Mouse (Mus musculus): ENCODE data around the gene Trim56. TPM values are rescaled to one million over a fixed set of nuclear protein-coding genes. Genes with fewer than 3 reads are reported as not detected.

Trim56 gene
- polyA plus RNA-seq, 1 experiment, result 43.5 TPM

- no peak overlapping the region for H3K4me3 ChIP-seq (ENCODE audit: insufficient read depth, low read depth, low read length)
- H3K4me1 ChIP-seq (ENCODE audit: control insufficient read depth, insufficient read depth, low read length), result peaks cover 10% of the 10 kb centered on the region
- TF ChIP-seq CTCF (IDR thresholded peaks at IDR 0.05; ENCODE audit: insufficient read depth, low read depth, low read length) (no peak), POLR2A (IDR thresholded peaks at IDR 0.05; ENCODE audit: insufficient read depth, low read depth, low read length) (no peak)
- no peak overlapping the region for H3K27ac ChIP-seq (ENCODE audit: insufficient read depth, low read depth, low read length)
- 81% methylated on average over 5 of the region's 5 CpGs for WGBS
These were observed 4.2 kb downstream of the Trim56 start for GRCm38 (mm10) chr5:137111542-137112408.

GRCm38 (mm10) chr5:137110863-137111262, 5.1 kb downstream of the Trim56 start:
- peaks cover 2% of the 10 kb centered on the region for H3K4me1 ChIP-seq (ENCODE audit: control insufficient read depth, insufficient read depth, low read length)
- no peak overlapping the region for H3K4me3 ChIP-seq (ENCODE audit: insufficient read depth, low read depth, low read length)
- H3K27ac ChIP-seq (ENCODE audit: insufficient read depth, low read depth, low read length), result no peak overlapping the region
- TF ChIP-seq POLR2A (IDR thresholded peaks at IDR 0.05; ENCODE audit: insufficient read depth, low read depth, low read length) (no peak), CTCF (IDR thresholded peaks at IDR 0.05; ENCODE audit: insufficient read depth, low read depth, low read length) (no peak)
- WGBS, result 93% methylated on average over 12 of the region's 12 CpGs

GRCm38 (mm10) chr5:137109941-137110593, 5.9 kb downstream of the Trim56 start:
- H3K27ac ChIP-seq (ENCODE audit: insufficient read depth, low read depth, low read length), result no peak overlapping the region
- H3K4me3 ChIP-seq (ENCODE audit: insufficient read depth, low read depth, low read length), result no peak overlapping the region
- TF ChIP-seq CTCF (IDR thresholded peaks at IDR 0.05; ENCODE audit: insufficient read depth, low read depth, low read length) (no peak), POLR2A (IDR thresholded peaks at IDR 0.05; ENCODE audit: insufficient read depth, low read depth, low read length) (no peak)
- H3K4me1 ChIP-seq (ENCODE audit: control insufficient read depth, insufficient read depth, low read length), result no peaks in the 10 kb centered on the region
- WGBS, result 62% methylated on average over 25 of the region's 25 CpGs

- Histone ChIP-seq H3K4me1 (ENCODE audit: control insufficient read depth, insufficient read depth, low read length) (peaks cover 7% of the 10 kb centered on the region), H3K27ac (ENCODE audit: insufficient read depth, low read depth, low read length) (no peak overlapping the region), H3K4me3 (ENCODE audit: insufficient read depth, low read depth, low read length) (no peak overlapping the region)
- TF ChIP-seq POLR2A (IDR thresholded peaks at IDR 0.05; ENCODE audit: insufficient read depth, low read depth, low read length) (no peak), CTCF (IDR thresholded peaks at IDR 0.05; ENCODE audit: insufficient read depth, low read depth, low read length) (no peak)
- 63% methylated on average over 6 of the region's 6 CpGs for WGBS
These were observed 7.9 kb downstream of the Trim56 start for GRCm38 (mm10) chr5:137108111-137108510.

- TF ChIP-seq POLR2A (IDR thresholded peaks at IDR 0.05; ENCODE audit: insufficient read depth, low read depth, low read length), result no peak
- no peak for TF ChIP-seq CTCF (IDR thresholded peaks at IDR 0.05; ENCODE audit: insufficient read depth, low read depth, low read length)
- Histone ChIP-seq H3K4me1 (ENCODE audit: control insufficient read depth, insufficient read depth, low read length) (peaks cover 12% of the 10 kb centered on the region), H3K27ac (ENCODE audit: insufficient read depth, low read depth, low read length) (no peak overlapping the region), H3K4me3 (ENCODE audit: insufficient read depth, low read depth, low read length) (no peak overlapping the region)
- WGBS, result 76% methylated on average over 8 of the region's 8 CpGs
These were observed 8.3 kb downstream of the Trim56 start for GRCm38 (mm10) chr5:137107670-137108069.

GRCm38 (mm10) chr5:137107024-137107423, 9.0 kb downstream of the Trim56 start:
- WGBS, result 2% methylated on average over 6 of the region's 6 CpGs
- TF ChIP-seq POLR2A (IDR thresholded peaks at IDR 0.05; ENCODE audit: insufficient read depth, low read depth, low read length) (no peak), CTCF (IDR thresholded peaks at IDR 0.05; ENCODE audit: insufficient read depth, low read depth, low read length) (no peak)
- H3K4me3 ChIP-seq (ENCODE audit: insufficient read depth, low read depth, low read length), result no peak overlapping the region
- no peak overlapping the region for H3K27ac ChIP-seq (ENCODE audit: insufficient read depth, low read depth, low read length)
- H3K4me1 ChIP-seq (ENCODE audit: control insufficient read depth, insufficient read depth, low read length), result peaks cover 18% of the 10 kb centered on the region

GRCm38 (mm10) chr5:137106434-137106833, 9.6 kb downstream of the Trim56 start:
- no peak for TF ChIP-seq POLR2A (IDR thresholded peaks at IDR 0.05; ENCODE audit: insufficient read depth, low read depth, low read length)
- TF ChIP-seq CTCF (IDR thresholded peaks at IDR 0.05; ENCODE audit: insufficient read depth, low read depth, low read length), result no peak
- Histone ChIP-seq H3K27ac (ENCODE audit: insufficient read depth, low read depth, low read length) (no peak overlapping the region), H3K4me3 (ENCODE audit: insufficient read depth, low read depth, low read length) (no peak overlapping the region), H3K4me1 (ENCODE audit: control insufficient read depth, insufficient read depth, low read length) (peaks cover 20% of the 10 kb centered on the region)
- 41% methylated on average over 4 of the region's 4 CpGs for WGBS

- no peak for TF ChIP-seq POLR2A (IDR thresholded peaks at IDR 0.05; ENCODE audit: insufficient read depth, low read depth, low read length)
- TF ChIP-seq CTCF (IDR thresholded peaks at IDR 0.05; ENCODE audit: insufficient read depth, low read depth, low read length), result no peak
- WGBS, result 94% methylated on average over 2 of the region's 2 CpGs
- Histone ChIP-seq H3K4me1 (ENCODE audit: control insufficient read depth, insufficient read depth, low read length) (peaks cover 24% of the 10 kb centered on the region), H3K27ac (ENCODE audit: insufficient read depth, low read depth, low read length) (no peak overlapping the region), H3K4me3 (ENCODE audit: insufficient read depth, low read depth, low read length) (no peak overlapping the region)
These were observed 12.0 kb downstream of the Trim56 start for GRCm38 (mm10) chr5:137103969-137104368.

Data from olfactory bulb, adult 2 months (tissue).